Mouse (Mus musculus): Measurements from ENCODE around the gene Dysf.

- TF ChIP-seq ZC3H11A (IDR thresholded peaks at IDR 0.05; ENCODE audit: borderline replicate concordance, low read depth, low read length) = no peak
- TF ChIP-seq MAFK (IDR thresholded peaks at IDR 0.05; ENCODE audit: insufficient read depth, low read depth, low read length) = no peak
- TF ChIP-seq HCFC1 (IDR thresholded peaks at IDR 0.05; ENCODE audit: borderline replicate concordance, insufficient read depth, low read length) = no peak
- no peak for TF ChIP-seq ZNF384 (IDR thresholded peaks at IDR 0.05; ENCODE audit: low read depth, low read length)
These were observed 93.6 kb downstream of the Dysf start for GRCm38 (mm10) chr6:84102002-84102401.
